In genomic region chr1:90660150-90660549, GRCm38 (mm10) we compare ENCODE assay signal across 19 mouse cellular contexts.
"Had no signal": no experiment of that assay in that cellular context is flagged by ENCODE, and none has a peak within 500 bp of the region (broad histone marks: within the 10 kb centered on the region; RNA-seq: fewer than 3 reads in every experiment).

No protein-coding gene starts in this region.

- H3K27me3 ChIP-seq: liver, embryonic 13.5 days; liver, embryonic 15.5 days; lung, embryonic 15.5 days; midbrain, embryonic 13.5 days; midbrain, embryonic 15.5 days; neural tube, embryonic 15.5 days had no signal

- ATAC-seq: liver, postnatal 0 days; midbrain, embryonic 13.5 days; midbrain, embryonic 15.5 days had no signal

- H3K36me3 ChIP-seq: liver, embryonic 13.5 days; liver, embryonic 15.5 days; lung, embryonic 15.5 days; midbrain, embryonic 13.5 days; midbrain, embryonic 15.5 days; neural tube, embryonic 13.5 days; neural tube, embryonic 15.5 days had no signal

- H3K4me1 ChIP-seq: liver, embryonic 13.5 days; liver, embryonic 15.5 days; megakaryocyte, embryonic 14.5 days; midbrain, embryonic 13.5 days; midbrain, embryonic 15.5 days; neural tube, embryonic 15.5 days had no signal

- H3K4me3 ChIP-seq: liver, embryonic 13.5 days; liver, embryonic 15.5 days; lung, embryonic 15.5 days; megakaryocyte, embryonic 14.5 days; midbrain, embryonic 13.5 days; midbrain, embryonic 15.5 days; myocyte; neural tube, embryonic 13.5 days; neural tube, embryonic 15.5 days had no signal

- H3K9me3 ChIP-seq: liver, embryonic 13.5 days; liver, embryonic 15.5 days; lung, embryonic 15.5 days; megakaryocyte, embryonic 14.5 days; midbrain, embryonic 13.5 days; midbrain, embryonic 15.5 days; neural tube, embryonic 13.5 days; neural tube, embryonic 15.5 days had no signal

- H3K9ac ChIP-seq: liver, embryonic 13.5 days; liver, embryonic 15.5 days; liver, postnatal 0 days; lung, embryonic 15.5 days; midbrain, embryonic 13.5 days; midbrain, embryonic 15.5 days; neural tube, embryonic 13.5 days; neural tube, embryonic 15.5 days had no signal

- H3K27ac ChIP-seq: liver, embryonic 13.5 days; liver, embryonic 15.5 days; lung, embryonic 15.5 days; macrophage; midbrain, embryonic 13.5 days; midbrain, embryonic 15.5 days; neural tube, embryonic 13.5 days; neural tube, embryonic 15.5 days had no signal

- H3K4me2 ChIP-seq: liver, embryonic 11.5 days; liver, embryonic 13.5 days; liver, embryonic 15.5 days; lung, embryonic 15.5 days; midbrain, embryonic 11.5 days; midbrain, embryonic 13.5 days; midbrain, embryonic 15.5 days; neural tube, embryonic 13.5 days; neural tube, embryonic 15.5 days had no signal

- DNase-seq: liver, embryonic 13.5 days; liver, postnatal 0 days; lung, adult 2 months; lung, postnatal 10 days; lung, postnatal 36 days; right cerebral cortex, postnatal 14 days; thymus, adult 18-20 months; thymus, postnatal 25 days had no signal
